Mouse (Mus musculus): Measurements from ENCODE around the gene Mien1. TPM values are rescaled to one million over a fixed set of nuclear protein-coding genes. Genes with fewer than 3 reads are reported as not detected.

The Mien1 gene
- polyA plus RNA-seq, 1 experiment from 2014 or later, result 108 TPM

GRCm38 (mm10) chr11:98393317-98393716 lies 45.5 kb downstream of the Mien1 start:
- Histone ChIP-seq H3K27me3 (ENCODE audit: insufficient read depth, low read length) (no peaks in the 10 kb centered on the region), H3K9ac (replicated peaks; ENCODE audit: low read length) (peak overlapping the region; percentile 1; the same call in 1 of the 2 replicates), H3K4me1 (ENCODE audit: insufficient read depth, low read length) (peaks cover 45% of the 10 kb centered on the region), H3K9me3 (ENCODE audit: low read length) (no peaks in the 10 kb centered on the region), H3K4me3 (ENCODE audit: low read length) (no peak overlapping the region), H3K4me2 (replicated peaks; ENCODE audit: low read depth, low read length) (no peak overlapping the region), H3K36me3 (ENCODE audit: insufficient read depth, low read length) (no peaks in the 10 kb centered on the region), H3K27ac (ENCODE audit: low read length) (peak overlapping the region; percentile 72)
- WGBS, result 64% methylated on average over 6 of the region's 6 CpGs
- ATAC-seq (ENCODE audit: low FRiP score, low TSS enrichment), result 0 out of 2 replicates have a peak, but pooled peaks have one; percentile 10

- Histone ChIP-seq H3K9ac (replicated peaks; ENCODE audit: low read length) (no peak overlapping the region; the same call in 1 of the 2 replicates), H3K4me3 (ENCODE audit: low read length) (no peak overlapping the region), H3K4me2 (replicated peaks; ENCODE audit: low read depth, low read length) (no peak overlapping the region), H3K4me1 (ENCODE audit: insufficient read depth, low read length) (peaks cover 45% of the 10 kb centered on the region), H3K9me3 (ENCODE audit: low read length) (no peaks in the 10 kb centered on the region), H3K27ac (ENCODE audit: low read length) (peak overlapping the region; percentile 72), H3K27me3 (ENCODE audit: insufficient read depth, low read length) (peaks cover 3% of the 10 kb centered on the region; the same call in 1 of the 2 replicates), H3K36me3 (ENCODE audit: insufficient read depth, low read length) (no peaks in the 10 kb centered on the region)
- ATAC-seq (ENCODE audit: low FRiP score, low TSS enrichment), result 0 out of 2 replicates have a peak, but pooled peaks have one; percentile 4
- 42% methylated on average over 4 of the region's 4 CpGs for WGBS
Observed at GRCm38 (mm10) chr11:98392645-98393044, 46.1 kb downstream of the Mien1 start.

GRCm38 (mm10) chr11:98392034-98392433 lies 46.8 kb downstream of the Mien1 start:
- no peak overlapping the region; the same call in 1 of the 2 replicates for H3K9ac ChIP-seq (replicated peaks; ENCODE audit: low read length)
- 23% methylated on average over 7 of the region's 8 CpGs for WGBS
- no peak; the same call in 1 of the 2 replicates for ATAC-seq (ENCODE audit: low FRiP score, low TSS enrichment)

GRCm38 (mm10) chr11:98390141-98390540 lies 48.6 kb downstream of the Mien1 start:
- H3K4me2 ChIP-seq (replicated peaks; ENCODE audit: low read depth, low read length), result no peak overlapping the region
- no peaks in the 10 kb centered on the region for H3K9me3 ChIP-seq (ENCODE audit: low read length)
- ATAC-seq (ENCODE audit: low FRiP score, low TSS enrichment), result no peak
- H3K27ac ChIP-seq (ENCODE audit: low read length), result no peak overlapping the region
- H3K9ac ChIP-seq (replicated peaks; ENCODE audit: low read length), result no peak overlapping the region
- WGBS, result 77% methylated on average over 12 of the region's 12 CpGs
- no peaks in the 10 kb centered on the region for H3K36me3 ChIP-seq (ENCODE audit: insufficient read depth, low read length)
- H3K4me1 ChIP-seq (ENCODE audit: insufficient read depth, low read length), result peaks cover 55% of the 10 kb centered on the region
- peaks cover 23% of the 10 kb centered on the region for H3K27me3 ChIP-seq (ENCODE audit: insufficient read depth, low read length)
- H3K4me3 ChIP-seq (ENCODE audit: low read length), result no peak overlapping the region

More at GRCm38 (mm10) chr11:98392034-98392433, 46.8 kb downstream of the Mien1 start:
- Histone ChIP-seq H3K4me2 (replicated peaks; ENCODE audit: low read depth, low read length) (no peak overlapping the region), H3K4me3 (ENCODE audit: low read length) (no peak overlapping the region), H3K27me3 (ENCODE audit: insufficient read depth, low read length) (peaks cover 9% of the 10 kb centered on the region; the same call in 1 of the 2 replicates), H3K4me1 (ENCODE audit: insufficient read depth, low read length) (peaks cover 49% of the 10 kb centered on the region), H3K36me3 (ENCODE audit: insufficient read depth, low read length) (no peaks in the 10 kb centered on the region), H3K27ac (ENCODE audit: low read length) (peak overlapping the region; percentile 72), H3K9me3 (ENCODE audit: low read length) (no peaks in the 10 kb centered on the region)

GRCm38 (mm10) chr11:98389221-98389780 lies 49.5 kb downstream of the Mien1 start:
- Histone ChIP-seq H3K4me3 (ENCODE audit: low read length) (no peak overlapping the region), H3K4me2 (replicated peaks; ENCODE audit: low read depth, low read length) (no peak overlapping the region), H3K27me3 (ENCODE audit: insufficient read depth, low read length) (peaks cover 27% of the 10 kb centered on the region), H3K36me3 (ENCODE audit: insufficient read depth, low read length) (no peaks in the 10 kb centered on the region), H3K27ac (ENCODE audit: low read length) (no peak overlapping the region), H3K9ac (replicated peaks; ENCODE audit: low read length) (no peak overlapping the region), H3K9me3 (ENCODE audit: low read length) (no peaks in the 10 kb centered on the region), H3K4me1 (ENCODE audit: insufficient read depth, low read length) (peaks cover 46% of the 10 kb centered on the region)
- 26% methylated on average over 9 of the region's 9 CpGs for WGBS
- ATAC-seq (ENCODE audit: low FRiP score, low TSS enrichment), result no peak

- Histone ChIP-seq H3K9me3 (ENCODE audit: low read length) (no peaks in the 10 kb centered on the region), H3K4me3 (ENCODE audit: low read length) (no peak overlapping the region), H3K9ac (replicated peaks; ENCODE audit: low read length) (no peak overlapping the region), H3K27ac (ENCODE audit: low read length) (no peak overlapping the region), H3K36me3 (ENCODE audit: insufficient read depth, low read length) (no peaks in the 10 kb centered on the region), H3K27me3 (ENCODE audit: insufficient read depth, low read length) (peaks cover 27% of the 10 kb centered on the region), H3K4me2 (replicated peaks; ENCODE audit: low read depth, low read length) (no peak overlapping the region), H3K4me1 (ENCODE audit: insufficient read depth, low read length) (peaks cover 40% of the 10 kb centered on the region)
- WGBS, result 54% methylated on average over 10 of the region's 10 CpGs
- ATAC-seq (ENCODE audit: low FRiP score, low TSS enrichment), result no peak
Observed at GRCm38 (mm10) chr11:98388282-98388681, 50.5 kb downstream of the Mien1 start.

Other genes starting within 250 kb of the Mien1 start
- 64.6 and 67.9 TPM in 2 replicates for gene Med1, start 245.7 kb downstream of the Mien1 start, polyA plus RNA-seq (2015; fragmentation: Nextera tagmentation; extraction: Ambion mirVana)
- 9.2 and 12.4 TPM in 2 replicates for gene Cdk12, start 235.9 kb downstream of the Mien1 start, polyA plus RNA-seq (2015; fragmentation: Nextera tagmentation; extraction: Ambion mirVana)
- not detected in 2 replicates for gene Neurod2, start 109.3 kb downstream of the Mien1 start, polyA plus RNA-seq (2015; fragmentation: Nextera tagmentation; extraction: Ambion mirVana)
- 5.4 and 5.8 TPM in 2 replicates for gene Ppp1r1b, start 90.6 kb downstream of the Mien1 start, polyA plus RNA-seq (2015; fragmentation: Nextera tagmentation; extraction: Ambion mirVana)
- gene Stard3, start 80.6 kb downstream of the Mien1 start, polyA plus RNA-seq (2015; fragmentation: Nextera tagmentation; extraction: Ambion mirVana), result 62.0 and 62.4 TPM in 2 replicates
- 2.4 and 2.7 TPM in 2 replicates for gene Tcap, start 55.2 kb downstream of the Mien1 start, polyA plus RNA-seq (2015; fragmentation: Nextera tagmentation; extraction: Ambion mirVana)
- 2.5 and 2.8 TPM in 2 replicates for gene Pnmt, start 52.5 kb downstream of the Mien1 start, polyA plus RNA-seq (2015; fragmentation: Nextera tagmentation; extraction: Ambion mirVana)
- gene Pgap3, start 38.5 kb downstream of the Mien1 start, polyA plus RNA-seq (2015; fragmentation: Nextera tagmentation; extraction: Ambion mirVana), result 17.6 and 22.3 TPM in 2 replicates
- 54.9 and 57.7 TPM in 2 replicates for gene Erbb2, start 26.5 kb downstream of the Mien1 start, polyA plus RNA-seq (2015; fragmentation: Nextera tagmentation; extraction: Ambion mirVana)
- 86.2 and 87.7 TPM in 2 replicates for gene Grb7, start 7.4 kb upstream of the Mien1 start, polyA plus RNA-seq (2015; fragmentation: Nextera tagmentation; extraction: Ambion mirVana)
- 0.44 and 0.54 TPM in 2 replicates for gene Ikzf3, start 107.0 kb upstream of the Mien1 start, polyA plus RNA-seq (2015; fragmentation: Nextera tagmentation; extraction: Ambion mirVana)
- 0.87 TPM in 1 of 2 replicates, not detected in the other for gene Zpbp2, start 112.1 kb upstream of the Mien1 start, polyA plus RNA-seq (2015; fragmentation: Nextera tagmentation; extraction: Ambion mirVana)
- gene Ormdl3, start 148.4 kb upstream of the Mien1 start, polyA plus RNA-seq (2015; fragmentation: Nextera tagmentation; extraction: Ambion mirVana), result 67.2 and 67.6 TPM in 2 replicates
- gene Lrrc3c, start 159.3 kb upstream of the Mien1 start, polyA plus RNA-seq (2015; fragmentation: Nextera tagmentation; extraction: Ambion mirVana), result not detected in 2 replicates
- 0.86 and 1.6 TPM in 2 replicates for gene Gm12355, start 186.7 kb upstream of the Mien1 start, polyA plus RNA-seq (2015; fragmentation: Nextera tagmentation; extraction: Ambion mirVana)
- gene Gsdma3, start 187.4 kb upstream of the Mien1 start, polyA plus RNA-seq (2015; fragmentation: Nextera tagmentation; extraction: Ambion mirVana), result not detected in 2 replicates
- not detected in 2 replicates for gene Gsdma2, start 207.8 kb upstream of the Mien1 start, polyA plus RNA-seq (2015; fragmentation: Nextera tagmentation; extraction: Ambion mirVana)
- not detected in 2 replicates for gene Gsdma, start 225.4 kb upstream of the Mien1 start, polyA plus RNA-seq (2015; fragmentation: Nextera tagmentation; extraction: Ambion mirVana)
- gene Psmd3, start 243.6 kb upstream of the Mien1 start, polyA plus RNA-seq (2015; fragmentation: Nextera tagmentation; extraction: Ambion mirVana), result 289 and 303 TPM in 2 replicates